24 mouse cellular contexts compared by ENCODE assay signal in the genomic region with DNA sequence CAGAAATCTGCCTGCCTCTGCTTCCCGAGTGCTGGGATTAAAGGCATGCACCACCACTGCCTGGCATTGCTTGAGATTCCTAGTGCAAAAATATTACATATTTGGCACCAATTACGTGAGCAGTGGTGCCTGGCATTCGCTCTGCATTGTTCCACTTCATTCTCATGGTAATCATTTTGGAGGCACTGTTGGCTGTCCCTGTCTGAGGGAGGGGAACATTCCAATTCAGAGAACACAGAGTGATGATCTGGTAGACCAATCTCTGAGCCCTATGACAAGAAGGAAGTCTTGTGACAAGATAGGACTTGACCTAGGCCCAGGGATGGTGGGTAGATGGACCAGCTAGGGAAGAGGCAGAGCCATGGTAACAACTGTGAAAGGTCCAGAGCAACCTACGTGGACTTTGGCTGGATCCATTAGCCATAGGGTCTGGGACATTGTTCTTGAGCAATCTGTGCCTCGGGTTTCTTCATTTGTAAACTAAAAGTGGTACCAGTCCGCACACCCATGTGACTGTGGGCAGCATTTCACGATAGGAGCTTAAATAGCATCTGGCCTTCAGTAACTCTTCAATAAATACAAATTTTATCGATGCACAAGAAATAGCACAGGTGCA. TPM values are rescaled to one million over a fixed set of nuclear protein-coding genes. Genes with fewer than 3 reads are reported as not detected.
A peak's percentile ranks its signal among the peaks of the same experiment; 100 is the strongest.
DNase-seq lines count a peak whose midpoint lies in the region; ATAC-seq and TF ChIP-seq lines count a peak whose summit lies in the region.
"Had no signal": no experiment of that assay in that cellular context is flagged by ENCODE, and none has a peak within 500 bp of the region (broad histone marks: within the 10 kb centered on the region; RNA-seq: fewer than 3 reads in every experiment).

No protein-coding gene starts in this region.

- no peak overlapping the region for H3K4me3 ChIP-seq in liver, embryonic 15.5 days (replicated peaks)
- no peak overlapping the region for H3K4me3 ChIP-seq in liver, postnatal 0 days (ENCODE audit: low read depth, low read length)
- H3K4me3 ChIP-seq: forebrain, embryonic 10.5 days; forebrain, embryonic 13.5 days; hindbrain, embryonic 10.5 days; hindbrain, embryonic 13.5 days had no signal

- 0 out of 2 replicates have a peak, but pooled peaks cover 10% of the 10 kb centered on the region for H3K4me1 ChIP-seq in liver, embryonic 15.5 days (replicated peaks)
- peaks cover 15% of the 10 kb centered on the region for H3K4me1 ChIP-seq in liver, postnatal 0 days (ENCODE audit: insufficient read depth)

- TF ChIP-seq CTCF in liver, postnatal 0 days (IDR thresholded peaks at IDR 0.05; ENCODE audit: low read depth), result no peak

- DNase-seq in liver, result no peak
- peak; percentile 73 for DNase-seq in R1 (ENCODE audit: low read depth, low spot score)
- peak; percentile 25 for DNase-seq in liver, postnatal 0 days
- DNase-seq in kidney, adult 11 months, result no peak
- no peak for DNase-seq in gastrocnemius, postnatal 36 days
- DNase-seq: adrenal gland, adult 8-10 months; adrenal gland, postnatal 25 days; cerebellum, adult 18-20 months; cerebellum, adult 9-10 months; cerebellum, postnatal 14 days; gastrocnemius, postnatal 10 days; heart, adult 11 months; heart, postnatal 36 days had no signal

- intact Hi-C loops in gastrocnemius, postnatal 36 days (cut with DNase I), result loop anchor here (10.0 kb wide), 1 partner anchor 155 kb away; no protein-coding TSS in a partner anchor

- H3K27ac ChIP-seq in liver, embryonic 15.5 days (replicated peaks), result no peak overlapping the region
- H3K27ac ChIP-seq in liver, postnatal 0 days (ENCODE audit: low read depth), result no peak overlapping the region
- H3K27ac ChIP-seq: forebrain, embryonic 10.5 days; forebrain, embryonic 13.5 days; hindbrain, embryonic 10.5 days; hindbrain, embryonic 13.5 days had no signal

- no peaks in the 10 kb centered on the region for H3K36me3 ChIP-seq in liver, embryonic 15.5 days (replicated peaks)
- no peaks in the 10 kb centered on the region for H3K36me3 ChIP-seq in liver, postnatal 0 days (replicated peaks; ENCODE audit: insufficient read depth, low read length)
- H3K36me3 ChIP-seq: forebrain, embryonic 10.5 days; hindbrain, embryonic 10.5 days; hindbrain, embryonic 13.5 days had no signal

- TF ChIP-seq EP300 in liver, postnatal 0 days (IDR thresholded peaks at IDR 0.05; ENCODE audit: low read depth), result no peak; the same call in 1 of the 2 replicates

- 55% methylated on average over 8 of the region's 8 CpGs for WGBS in liver, embryonic 15.5 days (ENCODE audit: insufficient replicate concordance)
- 64% methylated on average over 8 of the region's 8 CpGs for WGBS in liver, postnatal 0 days (ENCODE audit: insufficient replicate concordance)

- no peaks in the 10 kb centered on the region for H3K9me3 ChIP-seq in liver, embryonic 15.5 days (replicated peaks)
- no peaks in the 10 kb centered on the region for H3K9me3 ChIP-seq in liver, postnatal 0 days (ENCODE audit: low read length)
- H3K9me3 ChIP-seq: forebrain, embryonic 10.5 days; forebrain, embryonic 13.5 days; hindbrain, embryonic 10.5 days; hindbrain, embryonic 13.5 days had no signal

- peak; percentile 54; the same call in 1 of the 2 replicates for ATAC-seq in liver, embryonic 15.5 days (ENCODE audit: insufficient read depth)
- peak; percentile 93 for ATAC-seq in liver, postnatal 0 days
- ATAC-seq: activated CD4-positive, CD25-positive, alpha-beta regulatory T cell, adult 4 months; CD4-positive, CD25-positive, alpha-beta regulatory T cell, adult 4 months; forebrain, embryonic 13.5 days; forebrain, embryonic 16.5 days; hindbrain, embryonic 16.5 days; Patski had no signal

- H3K27me3 ChIP-seq in liver, embryonic 15.5 days, result no peaks in the 10 kb centered on the region
- no peaks in the 10 kb centered on the region for H3K27me3 ChIP-seq in liver, postnatal 0 days (ENCODE audit: insufficient read depth, low read length)
- H3K27me3 ChIP-seq: forebrain, embryonic 13.5 days; hindbrain, embryonic 13.5 days; Patski had no signal

- no peak overlapping the region for H3K9ac ChIP-seq in liver, embryonic 15.5 days
- H3K9ac ChIP-seq in liver, postnatal 0 days (replicated peaks), result no peak overlapping the region
- H3K9ac ChIP-seq: forebrain, embryonic 13.5 days; hindbrain, embryonic 13.5 days had no signal

- no peak overlapping the region for H3K4me2 ChIP-seq in liver, embryonic 15.5 days
- no peak overlapping the region for H3K4me2 ChIP-seq in liver, postnatal 0 days (ENCODE audit: low read depth, low read length)
- H3K4me2 ChIP-seq: forebrain, embryonic 13.5 days; heart, embryonic 11.5 days; hindbrain, embryonic 13.5 days had no signal

RNA-seq across cellular contexts. Expression of gene Kremen1, which starts 8.6 kb away (rescaled TPM):
- 1.9 and 2.0 TPM in 2 replicates for polyA plus RNA-seq in liver, embryonic 15.5 days (2015; fragmentation: Nextera tagmentation; extraction: Ambion mirVana)
- polyA plus RNA-seq in liver, postnatal 0 days (2015; fragmentation: Nextera tagmentation; extraction: Ambion mirVana), result 1.8 and 2.2 TPM in 2 replicates
- total RNA-seq in gastrocnemius, postnatal 36 days (2021), result 10 to 100 TPM; 39.6 to 51.4 TPM

Comparison
In these comparisons a context has a peak if more than half of its experiments do, and no peak if none do; other contexts are left out.
1. DNase-seq: peak in R1 (single experiment) and liver, postnatal 0 days (single experiment); none in liver (single experiment), kidney, adult 11 months (single experiment) and gastrocnemius, postnatal 36 days (0 of 2).